Mouse (Mus musculus) liver, adult (tissue): Measurements from ENCODE around the gene Rpl3.

Experiments used
- GATA4 ChIP-seq: IDR thresholded peaks from 2 replicates; pipeline ENCODE4 v1.6.1; 2014; ENCODE audit warnings: mild to moderate bottlenecking, low read length; ENCODE audit not compliant: insufficient replicate concordance

The Rpl3 gene

GRCm38 (mm10) chr15:80080711-80081615 is 10.7 kb downstream of the Rpl3 start:
- TF ChIP-seq GATA4 = no peak

GRCm38 (mm10) chr15:80079954-80080353 is 11.7 kb downstream of the Rpl3 start:
- no peak for TF ChIP-seq GATA4

- no peak for TF ChIP-seq GATA4
These were observed 12.5 kb downstream of the Rpl3 start for GRCm38 (mm10) chr15:80079129-80079668.

GRCm38 (mm10) chr15:80078058-80078814 is 13.4 kb downstream of the Rpl3 start:
- no peak for TF ChIP-seq GATA4

- no peak for TF ChIP-seq GATA4
These were observed 15.1 kb downstream of the Rpl3 start for GRCm38 (mm10) chr15:80076338-80077136.

GRCm38 (mm10) chr15:80075733-80076337 is 15.8 kb downstream of the Rpl3 start:
- no peak for TF ChIP-seq GATA4

GRCm38 (mm10) chr15:80075374-80075694 is 16.3 kb downstream of the Rpl3 start:
- TF ChIP-seq GATA4 = no peak

- TF ChIP-seq GATA4 = no peak
These were observed 16.9 kb downstream of the Rpl3 start for GRCm38 (mm10) chr15:80074663-80075373.

GRCm38 (mm10) chr15:80073256-80073621 is 18.4 kb downstream of the Rpl3 start:
- TF ChIP-seq GATA4 = no peak

GRCm38 (mm10) chr15:80072579-80073255 is 19.0 kb downstream of the Rpl3 start:
- TF ChIP-seq GATA4 = no peak

- no peak for TF ChIP-seq GATA4
These were observed 19.7 kb downstream of the Rpl3 start for GRCm38 (mm10) chr15:80071951-80072437.

GRCm38 (mm10) chr15:80070095-80070644 is 21.5 kb downstream of the Rpl3 start:
- no peak for TF ChIP-seq GATA4

- TF ChIP-seq GATA4 = no peak
These were observed 22.5 kb downstream of the Rpl3 start for GRCm38 (mm10) chr15:80069171-80069570.
